Mouse (Mus musculus) spleen, adult 12 weeks (tissue): ENCODE measurements around the gene Lrrc61.

Experiments
- DNase-seq: peaks from one replicate; pipeline ENCODE4 v3.0.0; 2022; ENCODE audit warnings: low spot score

Lrrc61 gene

DNA sequence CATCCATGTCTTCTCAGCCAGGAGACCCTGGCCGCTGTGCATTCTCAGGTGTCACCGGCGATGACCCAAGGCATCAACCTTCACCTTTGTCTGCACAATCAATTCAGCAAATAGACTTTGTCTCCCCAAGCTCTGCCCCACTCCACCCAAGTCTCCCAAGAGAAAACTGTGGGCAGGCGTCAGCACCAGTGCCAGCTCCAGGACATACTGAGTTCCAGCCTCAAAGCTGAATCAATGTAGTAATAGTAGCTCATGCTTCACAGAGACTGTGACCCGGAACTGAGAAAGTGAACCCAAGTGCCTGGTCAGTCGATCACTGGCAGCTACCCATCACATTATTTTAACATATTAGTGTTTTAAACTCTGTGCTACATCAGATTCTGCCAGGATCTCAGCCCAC lies 6.3 kb upstream of the Lrrc61 start:
- no peak for DNase-seq

DNA sequence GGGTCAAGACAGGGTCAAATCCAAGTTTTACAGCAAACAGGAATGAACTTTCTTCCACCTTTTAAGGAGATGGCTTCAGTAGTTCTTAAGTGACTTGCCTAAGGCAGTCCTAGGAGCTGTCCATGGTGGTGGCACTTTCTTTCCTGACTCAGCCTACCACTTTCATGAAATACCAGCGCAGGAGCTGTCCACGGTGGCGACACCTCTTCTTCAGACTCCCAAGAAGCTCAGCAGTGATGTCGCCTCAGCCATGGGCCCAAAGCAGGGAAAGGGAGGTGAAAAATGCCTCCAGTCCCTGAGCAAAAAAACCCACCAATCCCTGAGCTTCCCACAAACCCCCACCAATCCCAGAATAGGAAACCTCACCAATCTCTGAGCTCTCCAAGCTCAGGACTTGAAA lies 1.7 kb upstream of the Lrrc61 start:
- DNase-seq = no peak

DNA sequence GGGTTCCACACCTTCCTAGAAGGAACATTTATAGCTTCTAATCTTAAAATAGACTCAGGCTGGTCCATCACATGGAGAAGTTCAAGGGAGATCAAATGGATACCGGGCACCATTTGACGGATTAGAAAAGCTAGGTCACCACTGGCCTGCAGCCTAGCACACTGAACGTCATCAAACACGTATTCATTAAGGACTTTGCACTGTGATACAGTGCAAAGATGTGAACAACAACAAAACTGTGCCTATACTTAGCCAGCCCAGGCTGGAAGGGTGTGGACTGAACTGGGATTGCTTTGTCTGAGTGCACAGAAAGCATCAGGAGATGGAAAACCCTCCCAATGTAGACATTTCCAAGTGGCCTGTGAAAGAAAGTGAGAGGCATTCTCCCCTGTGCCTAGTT lies 777 bp upstream of the Lrrc61 start:
- DNase-seq = no peak

DNA sequence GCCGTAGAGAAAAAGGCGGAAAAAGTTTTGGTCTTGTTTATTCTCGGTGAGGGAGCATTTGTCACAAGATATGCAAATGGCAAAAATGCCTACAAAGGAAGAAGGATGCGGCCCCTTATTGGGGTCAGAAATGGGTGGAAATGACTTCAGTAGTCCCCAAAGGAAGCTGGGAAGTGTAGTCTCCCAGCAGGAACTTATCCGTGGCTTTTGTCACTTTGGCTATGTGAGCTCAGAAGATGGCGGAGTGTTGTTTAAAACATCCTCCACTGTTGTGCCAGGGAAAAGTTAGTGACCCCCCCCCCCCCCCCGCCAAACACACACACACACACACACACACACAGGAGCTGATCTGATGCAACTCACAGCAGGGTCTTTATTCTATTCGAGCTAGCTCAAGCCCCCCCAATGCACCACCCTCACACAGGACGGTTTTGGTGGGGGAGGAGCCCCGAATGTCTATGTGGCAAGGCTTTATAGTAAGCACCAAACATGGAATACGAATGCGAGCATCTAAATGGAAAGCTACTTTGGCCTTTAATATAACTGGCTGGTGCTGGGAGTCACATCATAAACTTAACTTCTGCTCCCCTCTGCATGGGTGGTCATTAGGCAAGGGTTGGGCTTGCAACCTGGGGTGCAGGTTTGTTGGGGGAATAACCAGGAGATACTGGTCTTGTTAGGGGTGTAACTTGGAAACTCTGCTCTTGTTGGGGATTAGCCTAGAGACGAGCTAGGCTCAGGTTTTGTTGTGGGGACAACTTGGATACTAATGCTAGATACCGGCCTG lies 701 bp downstream of the Lrrc61 start:
- no peak for DNase-seq

DNA sequence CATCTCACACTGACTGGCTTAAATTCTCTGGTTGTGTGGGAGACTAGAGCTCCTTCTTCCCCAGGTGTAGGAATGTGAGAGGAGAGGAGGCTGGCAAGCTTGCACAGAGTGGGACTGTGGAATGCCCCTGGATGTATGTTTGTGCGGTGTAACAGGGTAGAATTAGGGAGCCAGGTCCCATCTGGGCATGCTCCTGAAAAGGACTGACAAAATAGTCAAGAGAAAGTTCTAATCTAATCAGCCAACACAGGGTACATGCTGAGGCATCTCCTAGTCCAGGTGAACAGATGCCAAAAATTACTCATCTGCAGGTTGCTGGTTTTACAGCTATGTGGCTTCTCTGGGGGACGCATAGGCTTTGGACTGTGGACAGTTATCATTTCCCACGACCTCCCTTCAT lies 1.4 kb downstream of the Lrrc61 start:
- DNase-seq = no peak

DNA sequence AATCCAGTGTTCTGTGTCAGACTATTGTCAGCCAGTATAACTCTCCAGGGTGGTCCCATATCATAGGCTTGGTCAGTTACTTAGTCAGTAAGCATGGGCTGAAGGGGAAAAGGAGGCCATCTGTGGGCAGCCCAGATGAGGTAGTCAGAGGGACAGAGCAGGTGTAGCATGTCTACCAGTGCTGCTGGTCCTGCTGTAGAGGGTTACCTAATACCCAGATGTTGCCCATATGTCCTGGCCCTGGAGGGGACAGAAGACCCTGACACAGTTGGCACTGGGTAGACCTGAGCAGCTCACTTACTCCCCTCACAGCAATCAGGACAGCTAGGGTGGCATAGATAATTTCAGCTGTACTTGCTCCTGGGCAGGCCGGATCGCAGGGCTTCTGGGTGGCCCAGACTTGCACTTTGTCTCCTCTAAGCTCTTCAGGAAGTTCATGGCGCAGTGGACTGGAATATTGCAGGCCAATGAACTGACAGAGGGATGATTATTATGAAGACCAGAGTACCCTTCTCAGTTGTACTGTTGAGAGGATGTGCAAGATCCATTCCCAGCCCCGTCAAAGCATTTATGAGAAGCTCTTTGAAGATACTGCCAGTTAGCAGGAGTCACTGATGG lies 11.2 kb downstream of the Lrrc61 start:
- DNase-seq = no peak

DNA sequence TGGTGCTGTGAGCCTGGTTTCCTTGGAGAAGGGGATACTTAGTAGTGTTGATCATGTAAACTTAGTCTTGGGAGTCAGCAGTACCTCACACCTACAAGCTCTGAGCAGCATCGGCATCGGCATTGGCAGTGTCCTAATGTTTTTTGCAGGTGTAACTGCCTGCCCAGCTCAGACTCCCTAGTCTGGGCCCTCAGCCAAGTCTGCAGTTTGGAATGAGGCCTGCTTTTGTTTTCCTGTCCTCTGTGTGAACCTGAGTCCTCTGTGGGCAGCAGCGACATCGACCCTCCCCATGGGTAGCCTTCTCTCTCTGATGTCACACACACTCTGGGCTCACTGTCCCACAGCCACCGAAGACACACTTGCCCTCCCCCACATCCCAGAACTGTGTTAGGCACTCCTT lies 11.7 kb downstream of the Lrrc61 start:
- no peak for DNase-seq

DNA sequence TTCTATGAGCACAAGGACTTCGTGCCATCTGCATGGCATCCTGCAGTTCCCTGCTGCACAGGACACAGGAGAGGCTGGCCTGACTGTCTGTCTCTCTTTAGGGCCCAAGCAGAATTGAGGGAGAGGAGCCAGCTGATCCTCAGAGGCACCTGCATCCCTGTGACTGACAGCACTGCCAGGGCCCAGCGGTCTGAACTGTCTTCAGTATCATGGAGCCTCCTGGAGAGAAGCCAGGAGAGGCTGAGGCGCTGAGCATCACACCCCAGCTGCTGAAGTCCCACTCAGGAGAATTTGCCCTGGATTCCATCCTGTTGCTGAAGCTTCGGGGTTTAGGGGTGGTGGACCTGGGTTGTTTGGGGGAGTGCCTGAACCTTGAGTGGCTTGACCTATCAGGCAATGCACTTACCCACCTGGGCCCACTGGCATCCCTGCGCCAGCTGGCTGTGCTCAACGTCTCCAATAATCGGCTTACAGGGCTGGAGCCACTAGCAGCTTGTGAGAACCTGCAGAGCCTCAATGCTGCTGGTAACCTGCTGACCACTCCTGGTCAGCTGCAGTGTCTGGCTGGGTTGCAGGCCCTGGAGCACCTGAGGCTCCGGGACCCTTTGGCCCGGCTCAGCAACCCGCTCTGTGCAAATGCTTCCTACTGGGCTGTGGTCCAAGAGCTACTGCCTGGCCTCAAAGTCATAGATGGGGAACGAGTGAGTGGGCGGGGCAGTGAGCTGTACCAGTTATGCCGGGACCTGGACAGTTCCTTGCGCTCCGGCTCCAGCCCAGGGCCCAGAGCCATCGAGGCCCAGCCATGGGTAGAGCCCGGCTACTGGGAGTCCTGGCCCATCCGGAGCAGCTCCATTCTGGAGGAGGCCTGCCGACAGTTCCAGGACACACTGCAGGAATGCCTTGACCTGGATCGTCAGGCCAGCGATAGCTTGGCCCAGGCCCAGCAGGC lies 13.7 kb downstream of the Lrrc61 start:
- DNase-seq = no peak

DNA sequence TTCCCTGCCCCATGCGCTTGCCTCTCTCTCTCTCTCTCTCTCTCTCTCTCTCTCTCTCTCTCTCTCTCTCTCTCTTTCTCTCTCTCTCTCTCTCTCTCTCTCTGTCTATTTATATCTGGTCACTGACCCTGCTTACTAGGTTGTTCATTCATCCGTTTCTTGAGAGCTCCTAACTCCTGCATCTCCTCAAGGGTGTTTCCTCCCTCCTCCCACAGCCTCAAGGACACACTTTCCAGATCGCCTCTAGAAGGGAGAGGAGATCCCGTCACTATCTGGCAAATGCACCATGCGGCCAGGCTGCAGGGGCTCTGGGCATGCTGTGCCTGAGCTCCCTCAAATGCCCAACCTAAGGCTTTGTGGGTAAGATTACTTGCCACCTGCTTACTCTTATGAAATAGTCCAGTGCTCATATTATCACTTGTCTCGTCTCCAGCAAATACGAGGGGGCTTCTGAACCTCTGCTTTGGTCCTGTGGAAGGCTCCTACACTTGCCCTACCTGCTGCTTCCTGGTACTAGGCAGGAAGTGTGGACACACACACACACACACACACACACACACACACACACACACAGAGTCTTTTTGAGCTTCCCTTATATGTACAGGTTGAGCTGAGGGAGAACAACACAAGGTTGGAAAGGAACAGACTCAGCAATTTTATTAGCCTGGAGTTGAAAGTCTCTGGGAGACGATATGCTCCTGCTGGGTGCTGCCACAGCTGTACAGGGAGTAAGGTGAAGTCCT lies 14.6 kb downstream of the Lrrc61 start:
- no peak for DNase-seq

DNA sequence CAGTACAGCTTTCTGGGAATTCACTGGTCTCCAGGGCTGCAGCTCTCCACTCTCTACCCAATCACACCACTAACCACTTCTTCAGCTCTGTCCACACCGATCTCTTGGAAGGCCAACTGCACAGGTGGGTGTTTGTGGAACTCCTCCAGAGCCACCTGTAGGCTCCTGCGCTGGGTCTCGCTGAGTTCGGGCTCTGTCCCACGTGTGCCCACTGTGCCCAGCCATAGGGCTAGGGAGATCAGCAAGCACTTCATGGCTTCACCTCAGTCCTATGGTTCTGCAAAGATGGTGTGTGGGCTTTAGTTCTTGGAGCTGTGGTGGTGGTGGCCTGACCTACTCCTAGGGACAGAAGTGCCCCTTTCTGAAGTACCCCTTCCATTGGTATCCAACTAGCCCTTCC lies 17.4 kb downstream of the Lrrc61 start:
- no peak for DNase-seq

DNA sequence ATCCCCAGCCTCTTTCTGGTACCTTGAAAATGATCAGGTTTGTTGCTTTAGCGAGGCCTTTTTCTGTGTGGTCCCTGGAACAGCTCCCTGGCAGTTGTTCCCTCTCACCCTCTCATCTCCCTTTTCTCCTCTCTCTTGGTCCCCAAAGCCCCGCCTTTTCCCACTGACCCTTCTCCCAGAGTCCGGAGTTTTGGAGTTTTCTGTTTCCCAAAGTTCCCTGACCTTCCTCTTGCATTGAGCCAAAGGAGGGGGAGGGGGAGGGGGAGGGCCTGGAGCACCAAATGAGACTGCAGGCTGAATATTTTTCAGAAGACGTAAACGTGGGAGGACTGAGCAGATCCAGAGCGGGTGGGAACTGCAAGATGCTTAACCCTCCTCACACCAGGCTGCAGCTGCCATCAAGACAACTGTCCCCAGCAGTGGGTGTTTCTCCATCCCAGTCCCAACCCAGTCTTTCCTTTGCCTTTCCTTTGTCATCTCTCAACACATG lies 18.0 kb downstream of the Lrrc61 start, which contains the start of gene Rarres2:
Gene Rarres2 (minus strand): TSS at position 218 of the 490 bp plus-strand sequence.
- no peak for DNase-seq

DNA sequence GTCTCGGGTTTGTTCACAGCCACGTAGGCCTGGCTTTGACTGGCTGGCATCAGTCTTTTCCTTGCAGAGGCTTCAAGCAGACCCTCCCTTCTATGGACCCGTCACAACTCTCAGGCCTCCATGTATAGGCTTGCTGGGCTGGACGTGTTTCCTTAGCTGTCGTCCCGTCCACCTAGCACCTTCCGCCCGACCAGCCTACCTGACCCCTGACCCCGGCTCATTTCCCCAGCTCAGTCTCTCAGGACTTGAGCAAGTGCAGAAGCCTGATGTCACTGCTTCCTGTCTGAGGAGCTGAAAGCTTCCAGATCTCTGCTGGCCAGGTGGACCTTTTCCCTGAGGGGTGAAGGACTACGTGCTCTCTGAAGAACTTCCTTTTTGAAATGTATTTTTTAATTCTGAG lies 18.7 kb downstream of the Lrrc61 start:
- DNase-seq = no peak

DNA sequence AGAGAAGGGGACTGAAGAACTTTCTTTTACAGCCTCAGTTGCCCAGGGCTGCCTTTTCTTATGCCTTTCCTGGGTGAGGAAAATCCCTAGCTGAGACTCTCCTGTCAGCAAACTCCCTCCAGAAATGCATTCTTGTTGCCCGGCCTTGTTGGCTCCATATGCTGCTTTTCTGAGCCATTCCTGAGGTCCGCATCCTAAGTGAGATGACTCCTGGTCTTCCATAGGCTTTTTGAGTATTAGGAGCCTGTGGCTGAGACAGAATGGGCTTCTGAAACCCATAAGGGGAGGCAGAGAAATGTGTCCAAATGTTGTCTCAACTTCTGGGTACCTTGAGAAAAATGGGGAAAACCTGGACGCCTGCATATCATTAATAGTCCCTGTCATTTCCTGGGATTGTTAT lies 19.4 kb downstream of the Lrrc61 start:
- no peak for DNase-seq

DNA sequence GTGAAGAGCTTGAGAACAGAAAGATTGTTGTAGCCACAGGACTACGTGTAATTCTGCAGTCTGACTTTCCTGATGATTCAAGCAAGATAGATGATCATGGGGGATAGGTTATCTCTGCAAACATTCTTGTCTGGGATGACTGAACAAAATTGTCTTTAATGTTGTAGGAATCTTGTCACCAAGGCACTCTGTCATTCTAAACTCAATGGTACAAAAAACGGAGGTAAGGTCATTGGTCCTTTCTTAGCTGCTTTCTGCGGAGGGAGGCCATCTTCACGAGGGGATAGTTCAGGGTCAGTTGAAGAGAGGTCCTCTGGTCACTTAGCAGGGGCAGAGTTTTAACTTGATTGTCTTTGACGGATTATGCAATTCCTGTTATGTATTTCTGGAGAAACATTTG lies 24.1 kb downstream of the Lrrc61 start:
- no peak for DNase-seq

DNA sequence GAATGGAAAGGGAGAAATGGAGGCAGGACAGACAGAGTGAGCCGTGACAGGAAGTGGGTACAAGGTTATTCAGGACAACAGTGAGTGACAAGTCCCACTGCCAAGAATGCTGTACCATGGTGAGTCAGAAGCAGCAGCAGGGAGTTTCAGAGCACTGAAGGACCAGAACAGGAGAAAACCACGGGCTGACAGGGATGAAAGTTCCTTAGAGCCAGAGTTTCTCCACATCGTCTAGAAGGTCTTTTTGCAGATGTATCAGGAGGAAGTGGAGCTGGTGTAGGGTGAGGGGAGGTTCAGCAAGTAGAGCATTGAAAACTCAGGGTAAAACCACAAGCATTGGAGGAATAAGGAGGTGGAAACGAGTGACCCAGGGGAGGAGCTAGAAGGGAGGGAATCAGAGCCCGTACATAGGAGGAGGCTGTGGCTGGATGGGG lies 24.6 kb downstream of the Lrrc61 start:
- no peak for DNase-seq

DNA sequence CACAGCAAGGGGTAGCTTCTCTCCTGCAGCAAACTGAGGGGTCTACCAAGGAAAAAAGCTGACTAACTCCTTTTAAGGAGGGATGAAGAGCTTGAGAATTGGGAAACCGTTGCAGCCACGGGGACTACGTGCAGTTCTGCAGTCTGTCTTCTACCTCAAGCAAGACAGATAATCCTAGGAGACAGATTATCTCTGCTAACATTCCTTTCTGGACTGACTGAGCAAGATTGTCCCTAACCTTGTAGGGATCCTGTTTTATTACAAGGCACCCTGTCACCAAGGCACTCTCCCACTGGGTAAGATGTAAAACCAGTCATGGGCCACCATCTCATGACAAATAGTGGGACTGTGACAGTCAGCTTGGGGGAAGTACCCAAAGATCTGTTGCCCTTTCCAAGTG lies 26.7 kb downstream of the Lrrc61 start:
- no peak for DNase-seq

DNA sequence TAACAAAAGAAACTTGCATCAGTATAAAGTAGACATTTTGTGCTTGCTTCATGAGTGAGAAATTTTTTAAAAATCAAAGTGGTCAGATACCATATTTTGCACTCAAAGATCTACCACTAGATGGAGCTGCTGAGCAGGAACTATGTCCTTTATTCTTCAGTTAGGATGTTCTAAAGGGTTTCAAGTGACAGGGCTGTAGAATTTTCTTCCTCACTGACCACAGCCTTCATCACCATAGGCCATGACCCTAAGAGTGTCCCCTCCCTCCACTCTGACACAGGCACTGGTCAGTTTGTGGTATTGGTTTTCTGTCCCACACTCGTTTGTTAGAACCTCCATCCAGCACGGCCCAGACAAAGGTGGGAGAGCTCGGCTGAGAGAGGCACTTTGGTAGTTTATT lies 27.4 kb downstream of the Lrrc61 start:
- DNase-seq = no peak

DNA sequence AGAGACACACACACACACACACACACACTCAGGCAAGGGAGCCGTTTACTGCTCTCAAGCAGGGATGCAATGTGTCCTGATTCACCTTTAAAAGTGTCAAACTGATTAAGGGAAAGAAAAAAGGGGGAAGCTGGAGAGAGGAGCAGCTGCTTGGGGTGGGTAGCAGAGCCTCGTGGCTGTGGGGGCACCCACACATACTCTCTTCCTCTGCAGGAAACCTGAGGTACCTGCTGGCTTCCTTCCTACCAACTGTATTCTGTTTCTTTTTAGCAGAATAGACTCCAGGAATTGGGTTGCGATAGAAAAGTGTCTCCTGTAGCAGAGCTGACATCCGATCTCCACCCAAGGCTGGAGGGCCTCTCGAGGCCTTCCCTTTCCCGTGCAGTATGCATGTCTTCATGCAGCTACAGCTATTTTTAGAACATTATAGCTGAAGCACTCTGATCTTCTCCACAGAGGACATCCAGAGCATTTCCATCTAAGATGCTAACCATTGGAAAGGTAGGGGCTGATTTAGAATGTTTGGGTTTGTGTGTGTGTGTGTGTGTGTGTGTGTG lies 34.7 kb downstream of the Lrrc61 start, which contains the start of gene Gm45021:
Gene Gm45021 (plus strand): TSS at position 417 of the 557 bp plus-strand sequence.
- DNase-seq = no peak

DNA sequence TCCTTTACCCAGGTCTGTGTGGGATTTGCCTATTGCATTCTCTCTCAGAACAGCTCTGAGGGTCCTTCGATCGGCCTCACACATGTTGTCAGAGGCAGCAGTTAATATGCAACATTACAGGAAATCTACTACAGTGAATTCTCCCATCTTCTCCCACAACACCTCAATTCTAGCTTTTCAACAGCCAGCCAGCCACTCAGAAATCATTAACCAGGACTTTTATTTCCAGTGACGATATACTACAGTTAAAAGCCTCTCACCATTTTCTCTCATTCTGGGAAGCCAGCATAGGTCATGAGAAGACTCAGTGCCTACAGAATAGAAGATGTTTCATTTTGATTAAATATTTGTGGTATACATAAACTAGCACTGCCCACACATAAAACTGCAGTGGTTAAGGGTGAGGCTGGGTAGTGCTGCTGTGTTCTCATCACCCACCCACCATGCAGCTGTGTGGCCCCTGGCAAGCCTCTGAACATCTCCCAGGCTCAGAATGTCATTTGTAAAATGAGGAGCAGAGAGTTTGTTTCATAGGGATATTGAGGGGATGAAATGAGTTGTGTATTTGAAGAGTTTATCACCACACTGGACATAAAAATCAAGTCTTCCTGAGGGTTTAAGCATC lies 36.7 kb downstream of the Lrrc61 start:
- no peak for DNase-seq

DNA sequence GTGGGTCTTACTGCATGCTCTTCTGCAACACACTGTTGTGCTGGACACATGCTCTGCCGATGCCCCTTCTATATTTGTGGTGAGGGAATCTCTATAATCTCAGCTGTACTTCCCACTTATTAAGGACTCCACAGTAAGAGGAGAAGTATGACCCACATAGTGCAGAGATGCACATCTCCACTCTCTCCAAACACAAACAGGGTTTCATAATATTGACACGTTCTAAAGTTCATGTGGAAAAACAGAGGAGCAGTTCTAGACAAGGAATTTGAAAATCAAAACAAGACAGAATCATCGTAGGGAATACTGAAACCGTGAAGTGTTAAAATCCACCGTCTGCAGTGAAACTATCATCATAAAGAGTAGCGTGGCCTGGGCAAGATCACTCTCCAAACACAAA lies 37.3 kb downstream of the Lrrc61 start:
- DNase-seq = no peak
